Mouse (Mus musculus): ENCODE results near the gene Ccnd2.

GRCm38 (mm10) chr6:127122221-127122806 lies 29.7 kb downstream of the Ccnd2 start:
- TF ChIP-seq POLR2A (IDR thresholded peaks at IDR 0.05; ENCODE audit: extremely low read depth, insufficient read depth, low read length) (no peak), CTCF (IDR thresholded peaks at IDR 0.05; ENCODE audit: extremely low read depth, insufficient read depth, low read length) (peak; percentile 55)

Data from cortical plate, adult 2 months (tissue).